In genomic region chr3:20143726-20144125, GRCm38 (mm10) we compare ENCODE assay signal across 26 mouse cellular contexts. TPM values are rescaled to one million over a fixed set of nuclear protein-coding genes. Genes with fewer than 3 reads are reported as not detected.
DNase-seq lines count a peak whose midpoint lies in the region; ATAC-seq lines count a peak whose summit lies in the region.
"Had no signal": no experiment of that assay in that cellular context is flagged by ENCODE, and none has a peak within 500 bp of the region (broad histone marks: within the 10 kb centered on the region; RNA-seq: fewer than 3 reads in every experiment).

No protein-coding gene starts in this region.

- intact Hi-C loops in heart, postnatal 25 days (cut with DNase I): no loop called here
- intact Hi-C loops in heart, postnatal 36 days (cut with DNase I): no loop called here

- no peaks in the 10 kb centered on the region for H3K9me3 ChIP-seq in heart, embryonic 10.5 days
- H3K9me3 ChIP-seq in heart, embryonic 13.5 days: no peaks in the 10 kb centered on the region
- no peaks in the 10 kb centered on the region for H3K9me3 ChIP-seq in heart, embryonic 16.5 days (replicated peaks; ENCODE audit: control insufficient read depth, low read length)
- H3K9me3 ChIP-seq in limb, embryonic 10.5 days (replicated peaks): no peaks in the 10 kb centered on the region
- H3K9me3 ChIP-seq: forebrain, embryonic 10.5 days; forebrain, embryonic 13.5 days had no signal

- peaks cover 59% of the 10 kb centered on the region for H3K4me1 ChIP-seq in heart, embryonic 10.5 days
- peaks cover 79% of the 10 kb centered on the region for H3K4me1 ChIP-seq in heart, embryonic 13.5 days
- peaks cover 45% of the 10 kb centered on the region for H3K4me1 ChIP-seq in heart, embryonic 16.5 days (ENCODE audit: control insufficient read depth, insufficient read depth, low read length)
- peaks cover 60% of the 10 kb centered on the region for H3K4me1 ChIP-seq in limb, embryonic 10.5 days

- H3K4me3 ChIP-seq in heart, embryonic 10.5 days: no peak overlapping the region
- H3K4me3 ChIP-seq in heart, embryonic 13.5 days: no peak overlapping the region
- no peak overlapping the region for H3K4me3 ChIP-seq in heart, embryonic 16.5 days (ENCODE audit: low read length)
- no peak overlapping the region for H3K4me3 ChIP-seq in limb, embryonic 10.5 days
- H3K4me3 ChIP-seq: forebrain, embryonic 10.5 days; forebrain, embryonic 13.5 days had no signal

- H3K27ac ChIP-seq in heart, embryonic 10.5 days: peak overlapping the region; percentile 77; the same call in 1 of the 2 replicates
- H3K27ac ChIP-seq in heart, embryonic 13.5 days (replicated peaks): peak overlapping the region; percentile 77
- peak overlapping the region; percentile 16; the same call in 1 of the 2 replicates for H3K27ac ChIP-seq in heart, embryonic 16.5 days (ENCODE audit: low read length)
- 0 out of 2 replicates have a peak overlapping the region, but pooled peaks have one; percentile 25 for H3K27ac ChIP-seq in limb, embryonic 10.5 days
- H3K27ac ChIP-seq: forebrain, embryonic 10.5 days; forebrain, embryonic 13.5 days; hindbrain, embryonic 14.5 days; hindbrain, postnatal 0 days had no signal

- no peak overlapping the region for H3K4me2 ChIP-seq in heart, embryonic 13.5 days
- no peak overlapping the region for H3K4me2 ChIP-seq in heart, embryonic 16.5 days (ENCODE audit: low read depth, low read length)
- H3K4me2 ChIP-seq: forebrain, embryonic 13.5 days; hindbrain, embryonic 14.5 days had no signal

- H3K27me3 ChIP-seq in heart, embryonic 10.5 days (ENCODE audit: insufficient read depth, poor library complexity, severe bottlenecking): no peaks in the 10 kb centered on the region
- H3K27me3 ChIP-seq in heart, embryonic 13.5 days (replicated peaks): no peaks in the 10 kb centered on the region
- H3K27me3 ChIP-seq in heart, embryonic 16.5 days (ENCODE audit: control insufficient read depth, insufficient read depth, low read length): no peaks in the 10 kb centered on the region
- H3K27me3 ChIP-seq in limb, embryonic 10.5 days (ENCODE audit: low read depth, poor library complexity, severe bottlenecking): no peaks in the 10 kb centered on the region
- H3K27me3 ChIP-seq: forebrain, embryonic 13.5 days had no signal

- peak overlapping the region; percentile 71 for H3K9ac ChIP-seq in heart, embryonic 13.5 days
- H3K9ac ChIP-seq in heart, embryonic 16.5 days (ENCODE audit: low read length): 0 out of 2 replicates have a peak overlapping the region, but pooled peaks have one; percentile 17
- H3K9ac ChIP-seq: forebrain, embryonic 13.5 days; hindbrain, embryonic 14.5 days had no signal

- peaks cover 58% of the 10 kb centered on the region for H3K36me3 ChIP-seq in heart, embryonic 10.5 days
- peaks cover 73% of the 10 kb centered on the region for H3K36me3 ChIP-seq in heart, embryonic 13.5 days
- peaks cover 23% of the 10 kb centered on the region for H3K36me3 ChIP-seq in heart, embryonic 16.5 days (ENCODE audit: control insufficient read depth, insufficient read depth)
- H3K36me3 ChIP-seq in limb, embryonic 10.5 days: peaks cover 11% of the 10 kb centered on the region; the same call in 1 of the 2 replicates

- DNase-seq in heart, embryonic 10.5 days (ENCODE audit: low spot score): no peak
- DNase-seq in heart, postnatal 25 days (ENCODE audit: low spot score): no peak
- DNase-seq in heart, postnatal 36 days: no peak
- DNase-seq in heart, adult 18-20 months: no peak
- DNase-seq in limb, embryonic 10.5 days (ENCODE audit: low spot score): no peak
- no peak for DNase-seq in embryo, embryonic 9.5 days (ENCODE audit: extremely low spot score)
- DNase-seq: adrenal gland, adult 8-10 months; adrenal gland, postnatal 25 days; cerebellum, adult 11-12 months; cerebellum, adult 8-10 months; cerebellum, postnatal 10 days; cerebellum, postnatal 36 days; embryo, embryonic 11 days; gastrocnemius, postnatal 14 days; kidney, adult 18-20 months; kidney, adult 9 months had no signal

- no peak for ATAC-seq in heart, embryonic 13.5 days (ENCODE audit: extremely low read depth, insufficient number of reproducible peaks, low FRiP score, low TSS enrichment)
- ATAC-seq in heart, embryonic 16.5 days (replicated peaks; ENCODE audit: extremely low read depth, insufficient read depth, low FRiP score): no peak
- ATAC-seq: CD4-positive, CD25-positive, alpha-beta regulatory T cell, adult 4 months; forebrain, embryonic 13.5 days; forebrain, embryonic 16.5 days; hindbrain, postnatal 0 days; inflammation-experienced regulatory T-cells, adult 6 months; intestine, embryonic 16.5 days had no signal

- 80% methylated on average over 3 of the region's 3 CpGs for WGBS in heart, embryonic 10.5 days
- 71% methylated on average over 3 of the region's 3 CpGs for WGBS in heart, embryonic 13.5 days
- 64% methylated on average over 3 of the region's 3 CpGs for WGBS in heart, embryonic 16.5 days
- WGBS in limb, embryonic 10.5 days: 77% methylated on average over 3 of the region's 3 CpGs

RNA-seq across cellular contexts. Expression of gene Gyg, which starts 11.4 kb away (rescaled TPM):
- polyA plus RNA-seq in heart, embryonic 10.5 days (2016; fragmentation: Nextera tagmentation; extraction: Ambion mirVana): 444 and 807 TPM in 2 replicates
- 100 to 1,000 TPM; 145 to 158 TPM for total RNA-seq in heart, postnatal 25 days (2021)
- polyA plus RNA-seq in heart, embryonic 13.5 days (2015; fragmentation: Nextera tagmentation; extraction: Ambion mirVana): 686 and 787 TPM in 2 replicates
- 100 to 1,000 TPM; 151 to 158 TPM for total RNA-seq in heart, postnatal 36 days (2021)
- 457 and 496 TPM in 2 replicates for polyA plus RNA-seq in heart, embryonic 16.5 days (2015; fragmentation: Nextera tagmentation; extraction: Ambion mirVana)
- total RNA-seq in heart, adult 18-20 months (2021): 100 to 1,000 TPM; 154 to 168 TPM
- polyA plus RNA-seq in limb, embryonic 10.5 days (2016; fragmentation: Nextera tagmentation; extraction: Ambion mirVana): 43.1 and 44.2 TPM in 2 replicates

Comparison
In these comparisons a context has a peak if more than half of its experiments do, and no peak if none do; other contexts are left out.
1. H3K27ac ChIP-seq: peak in every context shown above with its lines; median percentile 77 in heart, embryonic 10.5 days; 77 in heart, embryonic 13.5 days; 25 in limb, embryonic 10.5 days; 16 in heart, embryonic 16.5 days.